Mouse (Mus musculus) T-helper 2 cell (primary cell): ENCODE results near the gene 1700001P01Rik.

Experiments used
- in situ Hi-C: fragments of 300-600 bp; cut with MboI, MseI; formaldehyde crosslinking; loops from one replicate; pipeline ENCODE4 v1.15.1; 2025; ENCODE audit warnings: high pct_unique_total_duplicates

The 1700001P01Rik gene

DNA sequence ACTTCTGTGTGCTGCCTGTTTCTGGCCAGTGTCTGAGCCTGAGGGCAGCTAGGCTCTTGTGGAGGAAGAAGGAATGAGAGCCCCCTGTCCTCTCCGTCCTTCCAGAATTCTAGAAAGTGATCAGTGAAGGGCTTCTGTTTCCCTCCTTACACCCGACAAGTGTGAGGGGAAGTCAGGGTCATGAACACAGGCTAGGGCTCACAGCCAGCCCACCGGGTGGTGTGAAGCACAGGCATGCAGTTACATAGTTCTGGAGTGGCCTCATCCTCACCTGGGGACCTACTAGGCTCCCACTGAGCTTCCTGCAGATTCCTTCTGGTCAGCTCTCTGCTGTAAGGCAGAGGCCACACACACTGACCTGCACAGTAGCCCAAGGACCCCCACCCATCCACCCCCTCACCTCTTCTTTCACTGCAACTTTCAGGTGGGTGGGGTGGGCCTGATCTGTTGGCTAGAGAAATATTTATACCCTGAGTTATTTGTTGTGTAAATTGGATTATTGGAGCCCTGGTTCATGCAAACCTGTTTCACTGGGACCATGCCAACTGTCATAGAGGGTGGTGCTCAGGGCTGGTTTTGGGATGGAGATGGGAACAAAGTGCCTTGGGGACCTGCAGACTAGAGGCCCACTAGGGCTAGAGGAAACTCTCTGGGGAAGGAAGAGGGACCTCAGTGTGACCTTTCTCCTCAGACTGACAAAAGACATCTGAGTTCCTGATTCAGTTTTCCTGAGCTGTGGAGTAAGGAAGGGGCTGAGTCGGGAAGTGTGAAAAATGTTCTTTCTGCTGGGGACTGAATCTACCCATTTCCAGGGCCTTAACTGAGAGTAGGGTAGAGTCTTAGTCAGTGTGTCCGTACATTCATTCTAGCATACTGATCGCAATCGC is 33.8 kb upstream of the 1700001P01Rik start:
- in situ Hi-C loops, result no loop called here

GRCm38 (mm10) chr11:97808621-97809234 is 33.0 kb upstream of the 1700001P01Rik start:
- in situ Hi-C loops, result no loop called here

DNA sequence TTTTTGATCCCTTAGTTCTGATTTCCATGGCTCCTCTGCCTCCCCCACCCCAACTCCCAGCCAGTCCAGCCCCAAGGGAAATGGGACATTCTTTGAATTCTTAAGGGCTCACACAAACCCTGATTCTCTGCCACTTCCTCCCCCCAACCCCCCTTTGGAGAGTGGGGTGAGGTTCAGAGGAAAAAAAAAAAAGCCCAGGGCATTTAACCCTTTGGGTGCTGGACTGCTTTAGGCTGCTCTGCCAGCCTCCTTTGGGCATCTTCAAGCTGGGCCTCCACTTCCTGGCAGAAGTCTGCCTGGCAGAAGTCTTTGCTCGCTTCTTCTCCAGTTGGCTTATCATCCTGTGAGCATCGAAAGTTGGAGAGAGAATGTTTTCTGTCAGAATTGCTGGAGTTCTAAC is 32.4 kb upstream of the 1700001P01Rik start:
- in situ Hi-C loops, result no loop called here

GRCm38 (mm10) chr11:97807626-97808025 is 31.9 kb upstream of the 1700001P01Rik start:
- in situ Hi-C loops, result no loop called here

GRCm38 (mm10) chr11:97806613-97806964 is 30.9 kb upstream of the 1700001P01Rik start:
- in situ Hi-C loops, result no loop called here

DNA sequence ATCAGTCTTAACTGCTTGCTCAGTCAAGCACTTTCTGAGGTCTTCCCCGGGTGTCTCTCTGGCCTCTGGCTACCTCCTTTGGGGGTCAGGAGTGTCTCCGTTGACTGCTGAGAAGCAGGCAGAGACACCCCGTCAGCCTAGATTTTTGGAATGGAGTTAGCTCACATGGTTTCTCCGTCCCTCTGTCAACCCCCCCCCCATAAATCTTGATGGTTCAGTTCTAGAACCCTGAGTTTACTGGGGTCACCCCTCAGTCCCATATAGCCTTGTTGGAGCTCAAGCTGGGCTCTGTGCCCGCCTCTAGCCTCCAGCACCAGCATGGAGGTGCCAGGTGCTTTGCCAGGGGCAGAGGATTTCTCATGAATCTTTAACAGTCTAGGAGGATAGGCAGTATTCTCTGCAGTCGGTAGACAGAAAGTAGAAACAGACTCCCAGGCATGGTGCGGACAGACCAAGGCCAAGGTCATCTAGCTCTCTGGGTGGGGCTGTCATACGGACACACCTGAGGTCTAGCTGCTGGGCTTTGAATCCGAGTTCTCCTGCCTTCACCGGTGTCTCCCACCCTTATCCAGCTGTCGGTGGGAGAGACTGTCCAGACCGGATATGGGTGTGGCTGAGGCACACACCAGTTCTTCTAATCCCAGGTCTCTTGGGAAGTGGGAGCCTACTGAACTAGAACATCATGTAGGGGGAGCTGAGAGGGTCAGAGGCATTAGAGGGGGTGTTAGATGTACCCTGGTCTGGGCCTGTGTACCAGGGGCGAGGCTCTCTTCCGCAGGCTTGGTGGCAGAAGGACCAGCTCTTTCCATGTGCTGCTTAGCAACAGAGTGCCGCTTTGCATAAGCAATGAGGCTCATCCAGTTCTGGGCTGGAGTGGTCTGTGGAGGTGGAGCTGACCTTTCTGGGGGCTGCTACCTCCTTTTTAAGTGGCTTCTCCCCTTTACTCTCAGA is 30.2 kb upstream of the 1700001P01Rik start:
- in situ Hi-C loops, result no loop called here

DNA sequence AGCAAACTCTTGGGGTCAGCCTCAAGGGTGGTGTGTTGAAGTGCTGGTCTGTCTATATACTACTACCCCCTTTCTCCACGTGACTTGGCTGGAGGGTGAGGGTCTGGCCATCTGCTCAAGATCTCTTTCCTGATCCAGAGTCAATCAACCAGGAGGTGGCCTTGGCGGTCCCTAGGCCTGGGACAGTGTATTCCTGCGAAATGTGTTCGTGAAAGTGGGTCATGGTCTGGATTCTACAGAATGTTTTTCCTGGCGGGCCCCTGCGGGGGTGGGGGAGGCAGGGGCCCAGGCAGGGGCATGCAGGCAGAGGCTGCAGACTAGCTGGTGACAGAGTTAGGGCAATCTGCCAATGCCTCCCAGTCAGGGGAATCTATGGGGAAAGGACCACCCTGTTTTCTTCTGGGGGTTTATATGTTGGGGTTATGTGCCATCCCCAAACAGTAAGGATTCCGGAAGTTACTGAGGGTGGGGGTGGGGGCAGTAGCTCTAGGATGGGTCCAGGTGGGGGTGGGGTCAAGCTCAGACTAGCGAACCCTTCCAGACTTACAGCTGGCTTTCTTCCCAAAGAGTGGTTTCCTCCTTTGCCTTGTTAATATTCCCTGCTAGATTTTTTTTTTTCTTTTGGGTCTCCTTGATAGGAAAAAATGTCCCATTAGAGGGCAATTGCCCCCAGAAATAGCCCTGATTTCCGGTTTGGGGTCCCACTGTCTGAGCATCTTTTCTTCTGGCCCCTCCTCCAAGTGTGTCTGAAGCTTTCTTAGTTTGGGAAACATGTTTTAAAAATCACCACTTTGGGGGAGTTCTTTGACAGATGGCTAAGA is 29.3 kb upstream of the 1700001P01Rik start:
- in situ Hi-C loops, result no loop called here

DNA sequence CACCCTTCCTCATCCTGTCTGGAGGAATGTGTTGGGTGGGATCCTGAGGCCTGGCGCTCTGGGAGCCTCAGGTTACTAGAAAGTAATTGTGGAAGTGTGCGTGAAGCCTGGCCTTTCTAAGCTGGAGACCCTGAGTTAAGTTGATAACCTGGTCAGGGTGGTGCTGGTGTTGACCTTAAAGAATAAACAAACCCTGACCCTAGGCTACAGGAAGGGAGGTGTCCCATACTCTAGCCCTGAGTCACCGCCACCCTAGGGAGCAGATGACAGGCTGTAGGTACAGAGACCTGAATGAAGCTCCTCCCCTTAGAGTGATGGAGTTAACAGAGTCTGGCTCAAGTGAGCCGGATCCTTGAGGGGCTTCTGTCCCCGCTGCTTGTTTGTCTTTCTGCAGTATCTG is 28.1 kb upstream of the 1700001P01Rik start:
- in situ Hi-C loops, result no loop called here

DNA sequence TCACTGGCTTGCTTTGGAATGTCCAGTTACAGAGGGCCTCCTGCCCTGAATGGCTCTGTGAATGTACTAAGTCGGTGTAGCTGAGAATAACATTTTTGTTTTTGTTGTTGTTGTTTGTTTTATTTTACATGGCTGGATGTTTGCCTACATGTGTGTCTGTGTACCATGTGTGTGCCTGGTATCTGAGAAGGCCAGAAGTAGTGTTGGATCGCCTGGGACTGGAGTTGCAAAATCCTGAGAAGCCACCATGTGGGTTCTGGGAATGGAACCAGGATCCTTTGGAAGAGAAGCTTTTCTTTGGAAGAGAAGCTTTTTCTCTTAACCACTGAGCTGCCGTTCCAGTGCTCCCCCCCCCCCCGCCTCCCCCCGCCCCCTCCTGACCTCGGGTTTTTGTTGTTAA is 26.8 kb upstream of the 1700001P01Rik start:
- in situ Hi-C loops, result no loop called here

GRCm38 (mm10) chr11:97802194-97802470 is 26.4 kb upstream of the 1700001P01Rik start:
- in situ Hi-C loops, result no loop called here

DNA sequence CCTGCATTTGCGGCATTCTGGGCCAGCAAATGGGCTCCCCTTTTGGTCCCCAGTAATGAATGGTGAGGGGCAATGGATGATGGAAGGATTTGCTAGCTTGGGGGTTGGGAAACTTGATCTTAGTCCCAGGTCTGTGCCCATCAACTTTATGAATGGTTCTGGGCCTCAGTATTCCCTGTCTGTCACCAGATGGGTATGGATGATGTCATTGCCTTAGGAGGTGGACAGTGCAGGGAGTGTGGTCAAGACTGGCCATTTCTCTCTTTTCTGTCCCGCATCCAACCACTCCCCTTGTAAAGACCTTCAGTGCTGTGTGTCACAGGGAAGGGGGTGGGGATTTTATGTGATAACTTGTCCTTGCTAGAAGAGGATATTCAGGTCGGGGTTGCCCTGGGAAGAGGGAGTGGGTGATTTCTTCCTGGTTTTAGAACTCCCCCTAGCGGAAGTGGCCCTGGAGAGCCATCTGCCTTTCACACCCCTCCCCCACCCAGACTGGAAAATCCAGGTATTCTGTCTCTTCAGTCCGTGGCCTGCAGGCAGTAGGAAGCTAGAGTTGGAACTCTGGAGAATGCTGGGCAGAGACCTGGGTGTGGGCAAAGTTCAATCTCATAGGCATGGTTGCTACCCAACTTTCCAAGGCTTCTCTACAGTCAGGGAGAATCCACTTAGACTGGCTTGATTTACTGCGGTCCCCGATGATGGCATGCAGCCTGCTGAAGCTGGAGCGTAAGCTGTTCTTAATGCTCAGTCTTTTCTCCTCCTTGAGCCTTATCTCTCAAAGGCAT is 25.9 kb upstream of the 1700001P01Rik start:
- in situ Hi-C loops, result no loop called here

DNA sequence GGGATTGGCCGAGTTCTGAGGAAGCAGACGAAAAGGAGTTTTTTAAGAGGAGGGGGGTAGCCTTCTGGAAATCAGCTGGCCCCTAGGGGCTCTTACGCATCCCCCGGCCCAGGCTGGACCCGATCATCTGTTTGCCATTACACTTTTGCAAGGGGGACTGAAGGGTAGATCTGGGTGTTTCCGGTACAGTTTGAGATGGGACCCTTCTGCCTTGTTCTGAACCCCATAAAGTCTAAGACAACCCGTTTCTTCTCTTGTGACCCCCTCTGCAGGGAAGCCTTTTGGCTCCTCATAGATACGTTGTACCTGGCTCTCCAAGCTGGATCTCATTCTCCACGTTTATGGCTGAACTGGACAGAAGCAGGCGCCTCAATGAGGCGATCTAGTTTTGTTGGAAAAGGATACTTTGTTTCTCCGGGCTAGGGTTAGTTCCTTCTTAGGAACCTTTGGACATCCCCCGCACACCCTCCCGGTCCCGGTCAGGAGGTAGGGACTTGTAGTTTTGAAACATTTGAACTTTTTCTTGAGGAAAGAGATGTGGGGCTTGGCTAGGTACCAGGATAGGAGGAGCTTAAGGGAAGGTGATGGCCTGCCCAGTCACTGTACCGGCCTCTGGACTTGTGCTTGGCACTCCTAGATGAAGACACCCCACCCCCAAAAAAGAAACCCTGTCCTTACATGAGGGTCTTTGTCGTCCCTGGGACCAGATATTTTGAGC is 25.1 kb upstream of the 1700001P01Rik start:
- in situ Hi-C loops, result no loop called here

- in situ Hi-C loops, result loop anchor here (5.0 kb wide), 1 partner anchor 192 kb away; no protein-coding TSS in a partner anchor
These were observed 24.4 kb upstream of the 1700001P01Rik start for GRCm38 (mm10) chr11:97799994-97800690.

DNA sequence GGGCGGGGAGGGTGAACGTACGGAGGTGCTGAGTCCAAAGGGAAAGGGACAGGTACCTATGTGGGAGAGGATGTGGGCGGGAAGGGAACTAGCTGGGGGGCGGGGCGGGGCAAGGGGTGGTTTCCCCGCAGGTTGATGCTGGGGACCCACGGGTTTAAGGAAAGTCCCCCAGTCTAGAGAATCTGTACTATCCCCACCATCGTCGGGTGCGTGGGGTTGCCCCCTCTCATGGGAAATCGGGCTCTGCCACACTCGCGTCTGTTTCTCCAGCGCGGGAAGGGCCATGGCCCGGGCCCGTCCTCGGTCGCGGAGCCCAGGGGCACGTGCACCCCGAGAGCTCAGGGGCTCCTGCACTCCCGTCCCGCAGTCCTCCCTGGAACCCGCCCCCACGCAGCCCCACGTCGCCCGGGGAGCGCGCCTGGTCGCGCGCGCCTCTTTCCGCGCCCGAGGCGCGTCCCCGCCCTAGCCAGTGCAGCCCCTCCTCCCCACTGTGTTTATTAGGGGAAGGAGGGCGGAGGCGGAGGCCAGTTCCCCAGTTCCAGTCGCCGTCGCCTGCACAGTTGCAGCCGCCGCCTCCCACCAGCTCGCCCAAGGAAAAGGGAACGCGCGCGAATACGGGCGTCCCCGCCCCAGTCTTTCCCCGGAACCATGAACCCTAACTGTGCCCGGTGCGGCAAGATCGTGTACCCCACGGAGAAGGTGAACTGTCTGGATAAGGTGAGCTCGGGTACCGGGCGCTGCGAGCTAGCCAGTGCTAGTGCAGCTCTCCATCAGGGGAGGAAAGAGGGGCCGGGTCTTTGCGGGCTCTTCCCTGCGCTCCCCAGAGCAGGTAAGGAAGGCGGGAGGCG is 23.7 kb upstream of the 1700001P01Rik start:
- in situ Hi-C loops, result loop anchor here (5.0 kb wide), 1 partner anchor 193 kb away; no protein-coding TSS in a partner anchor

DNA sequence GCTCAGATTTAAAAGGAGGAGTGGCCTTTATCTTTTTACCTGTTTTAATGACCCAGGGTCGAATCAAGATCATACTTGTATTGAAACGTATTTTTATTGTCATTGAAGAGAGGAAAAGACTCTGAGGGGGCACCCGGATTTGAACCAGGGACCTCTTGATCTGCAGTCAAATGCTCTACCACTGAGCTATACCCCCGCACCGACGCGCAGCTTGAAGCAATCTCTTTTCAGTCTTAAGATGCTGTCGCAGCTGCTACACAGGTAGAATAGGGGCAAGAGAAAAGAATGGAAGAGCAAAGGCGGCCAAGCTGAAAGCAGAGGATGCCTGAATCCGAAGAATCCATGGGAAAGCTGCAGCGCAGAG is 23.0 kb upstream of the 1700001P01Rik start, which contains the start of gene Lasp1:
TSS of gene Lasp1 (plus strand) at position 219 of the 364 bp plus-strand sequence.
- in situ Hi-C loops, result loop anchor here (5.0 kb wide), 1 partner anchor 194 kb away; no protein-coding TSS in a partner anchor

GRCm38 (mm10) chr11:97798083-97798435 is 22.3 kb upstream of the 1700001P01Rik start:
- in situ Hi-C loops, result loop anchor here (5.0 kb wide), 1 partner anchor 194 kb away; no protein-coding TSS in a partner anchor

GRCm38 (mm10) chr11:97797369-97798082 is 21.8 kb upstream of the 1700001P01Rik start:
- in situ Hi-C loops, result loop anchor here (5.0 kb wide), 1 partner anchor 195 kb away; no protein-coding TSS in a partner anchor
